Mouse (Mus musculus) myocyte (in vitro differentiated cells): ENCODE measurements around the gene Syngr2. TPM values are rescaled to one million over a fixed set of nuclear protein-coding genes. Genes with fewer than 3 reads are reported as not detected.

ENCODE experiments used
- H3K27me3 ChIP-seq: one replicate; pipeline ENCODE4 v1.6.1; 2011; ENCODE audit not compliant: control insufficient read depth, insufficient read depth, insufficient read length
- H3K36me3 ChIP-seq: one replicate; pipeline ENCODE4 v1.6.1; 2011; ENCODE audit not compliant: control insufficient read depth, insufficient read depth
- H3K4me2 ChIP-seq: one replicate; pipeline ENCODE4 v1.6.1; 2011; ENCODE audit warnings: low read depth, control low read depth
- H3K4me3 ChIP-seq: one replicate; pipeline ENCODE4 v1.5.1; 2011; ENCODE audit warnings: mild to moderate bottlenecking, control low read depth, moderate library complexity
- H3K79me2 ChIP-seq: one replicate; pipeline ENCODE4 v1.6.1; 2011; ENCODE audit not compliant: control insufficient read depth, insufficient read depth
- H3ac ChIP-seq: one replicate; pipeline ENCODE4 v1.6.1; 2011; ENCODE audit not compliant: control insufficient read depth, insufficient read length
- CEBPB ChIP-seq: IDR thresholded peaks from 2 replicates; pipeline ENCODE4 v1.6.1; 2011; ENCODE audit warnings: mild to moderate bottlenecking, moderate library complexity; ENCODE audit not compliant: poor library complexity, insufficient read depth, severe bottlenecking
- E2F4 ChIP-seq: IDR thresholded peaks from one replicate; pipeline ENCODE4 v1.6.1; 2011; ENCODE audit warnings: mild to moderate bottlenecking, control low read depth, moderate library complexity; ENCODE audit not compliant: insufficient read depth
- MAX ChIP-seq: IDR thresholded peaks from one replicate; pipeline ENCODE4 v1.6.1; 2011; ENCODE audit warnings: low read depth, mild to moderate bottlenecking, control low read depth
- MYOD1 ChIP-seq, 3 experiments: IDR thresholded peaks; one replicate each; pipeline ENCODE4 v1.6.1; 2011; ENCODE audit warnings: control low read depth in 2 of 3, low read depth in 2 of 3, mild to moderate bottlenecking in 2 of 3, moderate library complexity in 1 of 3; ENCODE audit not compliant: insufficient read length in 2 of 3, control insufficient read depth in 1 of 3
- MYOG ChIP-seq, 3 experiments: IDR thresholded peaks; one replicate each; pipeline ENCODE4 v1.6.1; 2011; ENCODE audit warnings: control low read depth in 2 of 3, low read depth in 2 of 3, mild to moderate bottlenecking in 2 of 3; ENCODE audit not compliant: insufficient read length in 2 of 3, control insufficient read depth in 1 of 3, insufficient read depth in 1 of 3
- POLR2A ChIP-seq: IDR thresholded peaks from one replicate; pipeline ENCODE4 v1.6.1; 2011; ENCODE audit warnings: low read depth, mild to moderate bottlenecking, control low read depth, moderate library complexity; ENCODE audit not compliant: insufficient read length
- POLR2AphosphoS2 ChIP-seq: IDR thresholded peaks from one replicate; pipeline ENCODE4 v1.6.1; 2011; ENCODE audit warnings: low read depth, control low read depth; ENCODE audit not compliant: insufficient read length
- REST ChIP-seq: IDR thresholded peaks from one replicate; pipeline ENCODE4 v1.6.1; 2011; ENCODE audit warnings: mild to moderate bottlenecking, control low read depth, moderate library complexity; ENCODE audit not compliant: insufficient read depth, insufficient read length
- SRF ChIP-seq: IDR thresholded peaks from one replicate; pipeline ENCODE4 v1.6.1; 2011; ENCODE audit warnings: low read depth; ENCODE audit not compliant: control insufficient read depth, insufficient read length
- TCF12 ChIP-seq: IDR thresholded peaks from one replicate; pipeline ENCODE4 v1.6.1; 2011; ENCODE audit warnings: mild to moderate bottlenecking, control low read depth; ENCODE audit not compliant: poor library complexity, insufficient read depth, severe bottlenecking
- TCF3 ChIP-seq: IDR thresholded peaks from one replicate; pipeline ENCODE4 v1.6.1; 2011; ENCODE audit warnings: low read depth, control low read depth; ENCODE audit not compliant: insufficient read length
- USF1 ChIP-seq: IDR thresholded peaks from one replicate; pipeline ENCODE4 v1.6.1; 2011; ENCODE audit warnings: low read depth, mild to moderate bottlenecking, control low read depth, moderate library complexity
- polyA plus RNA-seq: library from polyadenylated mRNA; unstranded; fragments of >200 nt; fragmentation: generic; extraction: Trizol; gene quantifications from one replicate; pipeline ENCODE4 v1.2.1, GENCODE M21; 2012; ENCODE audit warnings: missing spikeins

Syngr2 gene
- polyA plus RNA-seq, 1 experiment = 109 TPM

DNA sequence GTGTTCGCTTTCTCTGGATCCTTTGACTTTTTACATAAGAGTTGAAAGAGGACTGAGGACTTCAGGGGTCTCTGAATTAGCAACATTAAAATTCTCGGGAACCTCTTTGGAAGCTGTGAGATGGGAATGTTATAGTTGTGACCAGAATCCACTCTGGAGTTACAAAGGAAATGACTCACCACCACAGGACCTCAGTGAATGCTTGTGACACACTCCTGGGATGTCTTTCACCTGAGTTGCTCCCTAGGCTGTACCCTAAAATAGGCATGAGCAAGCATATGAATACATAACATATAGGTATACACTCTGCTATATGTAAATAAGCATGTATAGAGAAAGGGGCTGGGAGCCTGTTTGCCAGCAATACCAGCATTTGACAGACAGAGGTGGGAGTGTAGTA lies 34.0 kb downstream of the Syngr2 start:
- TF ChIP-seq TCF3 (no peak), REST (no peak), CEBPB (no peak), SRF (no peak), USF1 (no peak), MYOG (IDR thresholded peaks at IDR 0.05; ENCODE audit: control insufficient read depth in 1 of 3, insufficient read depth in 1 of 3, insufficient read length in 2 of 3, low read depth in 2 of 3) (no peak), E2F4 (no peak), POLR2AphosphoS2 (no peak), TCF12 (no peak), POLR2A (no peak)
- no peak overlapping the region for H3K4me3 ChIP-seq
- H3ac ChIP-seq = no peak overlapping the region
- H3K79me2 ChIP-seq = no peaks in the 10 kb centered on the region
- H3K36me3 ChIP-seq = no peaks in the 10 kb centered on the region
- no peaks in the 10 kb centered on the region for H3K27me3 ChIP-seq
- peak overlapping the region; percentile 40 for H3K4me2 ChIP-seq

DNA sequence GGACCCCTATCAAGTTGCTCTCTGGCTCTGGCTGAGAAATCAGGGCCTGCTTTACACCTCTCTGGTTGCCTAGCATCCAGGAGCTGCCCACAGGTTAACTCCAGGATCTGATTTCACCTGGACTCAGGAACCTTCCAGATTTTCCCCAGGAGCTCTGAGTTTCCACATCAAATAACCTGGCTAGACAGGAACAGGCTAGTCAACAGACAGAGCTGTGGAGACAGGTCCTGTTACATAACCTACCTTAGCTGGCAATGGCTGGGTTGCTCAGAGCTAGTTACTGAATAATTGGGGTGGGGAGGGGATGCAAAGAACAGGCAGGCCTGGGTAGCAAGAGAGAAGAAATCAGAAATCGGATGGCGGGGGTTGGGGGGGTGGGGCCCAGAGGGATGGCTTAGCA lies 35.5 kb downstream of the Syngr2 start:
- Histone ChIP-seq H3K79me2 (peaks cover 9% of the 10 kb centered on the region), H3K36me3 (no peaks in the 10 kb centered on the region), H3ac (no peak overlapping the region), H3K4me2 (no peak overlapping the region), H3K27me3 (no peaks in the 10 kb centered on the region), H3K4me3 (no peak overlapping the region)
- TF ChIP-seq TCF3 = no peak
- no peak for TF ChIP-seq E2F4
- no peak for TF ChIP-seq CEBPB
- TF ChIP-seq POLR2A = no peak
- TF ChIP-seq MYOD1 (IDR thresholded peaks at IDR 0.05; ENCODE audit: control insufficient read depth in 1 of 3, insufficient read length in 2 of 3, low read depth in 2 of 3) = no peak
- no peak for TF ChIP-seq SRF
- TF ChIP-seq POLR2AphosphoS2 = no peak
- TF ChIP-seq REST = no peak

DNA sequence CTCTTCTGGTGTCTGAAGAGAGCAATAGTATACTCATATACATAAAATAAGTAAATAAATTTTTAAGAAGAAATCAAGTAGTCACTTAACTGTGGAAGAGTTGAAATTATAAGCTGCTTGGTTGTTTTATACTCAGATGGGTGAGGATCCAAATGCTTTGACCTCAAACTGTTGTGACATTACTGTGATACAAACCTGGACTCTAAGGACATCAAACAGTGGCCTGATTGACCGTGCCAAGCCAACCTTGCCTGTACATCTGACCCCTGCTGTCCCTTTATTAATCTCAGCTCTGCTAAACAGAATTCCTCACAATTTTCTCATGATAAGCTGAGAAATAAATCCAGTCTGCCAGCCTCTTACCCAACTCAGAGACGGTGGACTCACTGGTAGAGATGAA lies 36.2 kb downstream of the Syngr2 start:
- H3K79me2 ChIP-seq = peaks cover 16% of the 10 kb centered on the region
- H3ac ChIP-seq = no peak overlapping the region
- H3K36me3 ChIP-seq = no peaks in the 10 kb centered on the region
- H3K4me2 ChIP-seq = no peak overlapping the region
- no peaks in the 10 kb centered on the region for H3K27me3 ChIP-seq
- no peak overlapping the region for H3K4me3 ChIP-seq
- TF ChIP-seq REST = no peak
- no peak for TF ChIP-seq MAX
- TF ChIP-seq CEBPB = no peak
- no peak for TF ChIP-seq USF1
- TF ChIP-seq E2F4 = no peak
- no peak for TF ChIP-seq MYOG (IDR thresholded peaks at IDR 0.05; ENCODE audit: control insufficient read depth in 1 of 3, insufficient read depth in 1 of 3, insufficient read length in 2 of 3, low read depth in 2 of 3)
- TF ChIP-seq POLR2AphosphoS2 = no peak
- no peak for TF ChIP-seq MYOD1 (IDR thresholded peaks at IDR 0.05; ENCODE audit: control insufficient read depth in 1 of 3, insufficient read length in 2 of 3, low read depth in 2 of 3)
- no peak for TF ChIP-seq POLR2A
- TF ChIP-seq TCF12 = no peak
- no peak for TF ChIP-seq TCF3
- no peak for TF ChIP-seq SRF

DNA sequence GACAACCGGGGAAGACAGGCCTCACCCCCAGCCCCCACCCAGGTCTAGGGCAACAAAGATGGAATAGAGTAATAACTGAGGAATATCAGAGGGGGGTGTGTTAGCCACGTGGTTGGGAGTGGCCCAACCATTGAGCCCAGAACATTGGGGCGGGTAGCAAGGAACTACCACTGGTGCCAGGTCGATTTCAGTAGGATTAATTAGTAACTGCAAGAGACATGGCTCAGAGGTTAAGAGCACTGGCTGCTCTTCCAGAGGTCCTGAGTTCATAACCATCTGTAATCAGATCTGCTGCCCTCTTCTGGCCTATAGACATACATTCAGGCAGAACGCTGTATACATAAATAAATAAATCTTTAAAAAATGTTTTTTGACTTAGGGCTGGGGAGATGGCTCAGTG lies 37.2 kb downstream of the Syngr2 start:
- Histone ChIP-seq H3K79me2 (peaks cover 25% of the 10 kb centered on the region), H3K4me3 (no peak overlapping the region), H3K27me3 (no peaks in the 10 kb centered on the region), H3K36me3 (peaks cover 8% of the 10 kb centered on the region), H3K4me2 (no peak overlapping the region), H3ac (no peak overlapping the region)
- TF ChIP-seq MYOD1 (IDR thresholded peaks at IDR 0.05; ENCODE audit: control insufficient read depth in 1 of 3, insufficient read length in 2 of 3, low read depth in 2 of 3) (no peak), POLR2AphosphoS2 (no peak), E2F4 (no peak), MYOG (IDR thresholded peaks at IDR 0.05; ENCODE audit: control insufficient read depth in 1 of 3, insufficient read depth in 1 of 3, insufficient read length in 2 of 3, low read depth in 2 of 3) (no peak), CEBPB (no peak), SRF (no peak), MAX (no peak), TCF3 (no peak)

DNA sequence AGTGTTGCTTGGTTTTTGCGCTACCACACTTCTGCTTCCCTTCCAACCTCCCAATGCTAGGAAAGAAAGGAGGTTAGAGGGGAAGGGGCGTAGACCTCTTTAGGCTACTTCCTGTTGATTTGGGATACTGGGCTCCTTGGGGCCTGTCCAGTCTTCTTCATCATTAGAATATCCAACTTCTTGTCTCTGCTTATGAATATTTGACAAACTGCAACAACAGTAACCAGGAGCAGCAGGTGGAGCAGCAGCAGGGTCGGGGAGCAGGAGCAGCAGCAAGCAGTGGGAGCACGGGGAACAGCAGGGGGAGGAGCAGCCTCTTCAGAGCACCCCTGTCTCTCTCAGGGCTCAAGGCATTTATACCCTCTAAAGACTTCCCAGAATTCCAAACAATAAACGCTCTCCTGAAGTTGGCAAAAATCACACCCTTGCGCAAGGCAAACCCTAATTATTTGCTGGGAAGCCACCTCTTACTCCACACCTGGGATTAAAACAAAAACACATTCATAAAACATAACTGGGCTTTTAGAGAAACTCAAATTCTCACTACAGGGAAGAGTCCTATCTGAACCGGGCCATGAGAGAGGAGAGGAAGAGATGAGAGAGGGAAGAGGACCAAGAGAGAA lies 38.2 kb downstream of the Syngr2 start:
- peak in 2 of 3 experiments; percentile 8 to 16 for TF ChIP-seq MYOD1 (IDR thresholded peaks at IDR 0.05; ENCODE audit: control insufficient read depth in 1 of 3, insufficient read length in 2 of 3, low read depth in 2 of 3)
- peak; percentile 58 for TF ChIP-seq CEBPB
- no peak for TF ChIP-seq MYOG (IDR thresholded peaks at IDR 0.05; ENCODE audit: control insufficient read depth in 1 of 3, insufficient read depth in 1 of 3, insufficient read length in 2 of 3, low read depth in 2 of 3)
- Histone ChIP-seq H3K36me3 (peaks cover 11% of the 10 kb centered on the region), H3K79me2 (peaks cover 36% of the 10 kb centered on the region), H3K4me2 (peak overlapping the region; percentile 82), H3K4me3 (peak overlapping the region; percentile 88), H3ac (peak overlapping the region; percentile 52), H3K27me3 (no peaks in the 10 kb centered on the region)
